Mouse (Mus musculus) hindbrain, postnatal 0 days (tissue): ENCODE measurements at regions not wholly inside any gene's neighbourhood (a gene's known extent, or its start where the extent isn't known, plus 50 kb on each side); places are given as distances from the start of the nearest gene placed in this dataset.

Experiments
- ATAC-seq: fragments of 200-750 bp; cut with Nextera tagmentation; 2 replicates; pipeline ENCODE4 v1.8.0; 2017; ENCODE audit warnings: mild to moderate bottlenecking, moderate TSS enrichment, moderate library complexity
- DNase-seq: peaks from one replicate; pipeline ENCODE4 v3.0.0-alpha.2; 2015; ENCODE audit warnings: low spot score
- H3K27ac ChIP-seq: fragments of 300-500 bp; sonication (generic); 2 replicates; pipeline ENCODE4 v1.5.1; 2014; ENCODE audit warnings: mild to moderate bottlenecking
- H3K27me3 ChIP-seq: fragments of 300-500 bp; sonication (generic); 2 replicates; pipeline ENCODE4 v1.6.1; 2014; ENCODE audit warnings: low read length, mixed read lengths; ENCODE audit not compliant: insufficient read depth
- H3K36me3 ChIP-seq: fragments of 300-500 bp; sonication (generic); 2 replicates; pipeline ENCODE4 v1.6.1; 2014; ENCODE audit warnings: low read length, mixed read lengths; ENCODE audit not compliant: insufficient read depth
- H3K4me1 ChIP-seq: fragments of 300-500 bp; sonication (generic); 2 replicates; pipeline ENCODE4 v1.6.1; 2014; ENCODE audit warnings: antibody characterized with exemption, low read length, mixed read lengths; ENCODE audit not compliant: insufficient read depth
- H3K4me2 ChIP-seq: fragments of 300-500 bp; sonication (generic); 2 replicates; pipeline ENCODE4 v1.6.1; 2014; ENCODE audit warnings: low read depth, mild to moderate bottlenecking, low read length, moderate library complexity, mixed read lengths
- H3K4me3 ChIP-seq: fragments of 300-500 bp; sonication (generic); 2 replicates; pipeline ENCODE4 v1.5.1; 2014; ENCODE audit warnings: low read length
- H3K9ac ChIP-seq: fragments of 300-500 bp; sonication (generic); replicated peaks from 2 replicates; pipeline ENCODE4 v1.6.1; 2014; ENCODE audit warnings: mild to moderate bottlenecking, low read length, moderate library complexity, mixed read lengths
- H3K9me3 ChIP-seq: fragments of 300-500 bp; sonication (generic); 2 replicates; pipeline ENCODE4 v1.6.1; 2016; ENCODE audit warnings: low read length, mixed read lengths
- CTCF ChIP-seq: IDR thresholded peaks from 2 replicates; pipeline ENCODE4 v1.5.1; 2016; ENCODE audit warnings: antibody characterized with exemption, control low read depth, low read depth
- WGBS: fragments of 180-500 bp; shearing (Covaris S2); extraction: QIAGEN DNeasy Blood & Tissue Kit; methylation state at CpG from one replicate; pipeline ENCODE4 v1.1.7; 2014; 5-methylcytosine and 5-hydroxymethylcytosine counted together

GRCm38 (mm10) chr10:8136662-8137061, 180.6 kb upstream of the Tab2 start:
- DNase-seq, result no peak

DNA sequence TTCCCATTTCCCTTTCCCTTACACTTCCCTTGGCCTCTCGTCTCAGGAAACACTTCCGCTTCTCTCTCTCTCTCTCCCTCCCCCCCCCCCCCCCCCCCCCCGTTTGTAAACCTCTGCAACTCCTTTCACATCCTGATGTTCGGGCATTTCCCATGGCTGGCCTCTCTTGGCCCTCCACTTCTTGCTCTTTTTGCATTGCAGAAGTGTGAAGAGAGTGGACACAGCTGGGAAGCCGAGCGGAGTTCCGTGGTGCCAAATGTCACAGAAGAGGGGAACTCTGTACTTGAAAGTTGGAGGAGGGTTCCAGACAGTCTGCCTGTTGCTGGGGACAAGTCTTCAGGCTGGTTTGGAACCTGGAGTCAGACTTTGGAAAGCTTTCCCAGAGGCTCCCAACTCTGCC, 179.2 kb upstream of the Tab2 start:
- DNase-seq, result no peak
- TF ChIP-seq CTCF, result no peak
- no peak for ATAC-seq
- Histone ChIP-seq H3K9me3 (no peaks in the 10 kb centered on the region), H3K27me3 (no peaks in the 10 kb centered on the region), H3K36me3 (no peaks in the 10 kb centered on the region), H3K27ac (no peak overlapping the region), H3K4me3 (no peak overlapping the region), H3K4me1 (no peaks in the 10 kb centered on the region), H3K9ac (no peak overlapping the region), H3K4me2 (no peak overlapping the region)
- 76% methylated on average over 7 of the region's 7 CpGs for WGBS

More at GRCm38 (mm10) chr10:8136662-8137061, 180.6 kb upstream of the Tab2 start:
- no peak overlapping the region for H3K27ac ChIP-seq
- H3K4me2 ChIP-seq, result no peak overlapping the region
- no peaks in the 10 kb centered on the region for H3K27me3 ChIP-seq
- no peaks in the 10 kb centered on the region for H3K36me3 ChIP-seq
- H3K9me3 ChIP-seq, result no peaks in the 10 kb centered on the region
- 82% methylated on average over 3 of the region's 3 CpGs for WGBS
- H3K9ac ChIP-seq, result no peak overlapping the region
- no peak for ATAC-seq
- H3K4me3 ChIP-seq, result no peak overlapping the region
- TF ChIP-seq CTCF, result no peak
- no peaks in the 10 kb centered on the region for H3K4me1 ChIP-seq

- Histone ChIP-seq H3K4me1 (no peaks in the 10 kb centered on the region), H3K27me3 (no peaks in the 10 kb centered on the region), H3K27ac (no peak overlapping the region), H3K9ac (no peak overlapping the region), H3K36me3 (no peaks in the 10 kb centered on the region), H3K4me2 (no peak overlapping the region), H3K4me3 (no peak overlapping the region), H3K9me3 (no peaks in the 10 kb centered on the region)
- DNase-seq (no peak), ATAC-seq (no peak)
- TF ChIP-seq CTCF, result no peak
- 100% methylated on average over 1 of the region's 1 CpGs for WGBS
Observed at GRCm38 (mm10) chr10:8134398-8134797, 178.4 kb upstream of the Tab2 start.

- Histone ChIP-seq H3K27ac (no peak overlapping the region), H3K36me3 (no peaks in the 10 kb centered on the region), H3K4me2 (peak overlapping the region; percentile 33), H3K27me3 (no peaks in the 10 kb centered on the region), H3K4me1 (no peaks in the 10 kb centered on the region), H3K4me3 (no peak overlapping the region), H3K9ac (no peak overlapping the region), H3K9me3 (no peaks in the 10 kb centered on the region)
- TF ChIP-seq CTCF, result no peak
- 16% methylated on average over 13 of the region's 13 CpGs for WGBS
- peak; percentile 39 for DNase-seq
- ATAC-seq, result peak; percentile 72; the same call in 1 of the 2 replicates
Observed at GRCm38 (mm10) chr10:8133451-8133952, 177.5 kb upstream of the Tab2 start.

GRCm38 (mm10) chr10:8132795-8133194, 176.8 kb upstream of the Tab2 start:
- WGBS, result 59% methylated on average over 2 of the region's 2 CpGs
- Histone ChIP-seq H3K27ac (no peak overlapping the region; the same call in 1 of the 2 replicates), H3K9me3 (no peaks in the 10 kb centered on the region), H3K27me3 (no peaks in the 10 kb centered on the region), H3K4me1 (no peaks in the 10 kb centered on the region), H3K4me3 (no peak overlapping the region), H3K4me2 (no peak overlapping the region), H3K36me3 (no peaks in the 10 kb centered on the region), H3K9ac (no peak overlapping the region)
- DNase-seq, result no peak
- peak; percentile 32; the same call in 1 of the 2 replicates for ATAC-seq
- TF ChIP-seq CTCF, result no peak

DNA sequence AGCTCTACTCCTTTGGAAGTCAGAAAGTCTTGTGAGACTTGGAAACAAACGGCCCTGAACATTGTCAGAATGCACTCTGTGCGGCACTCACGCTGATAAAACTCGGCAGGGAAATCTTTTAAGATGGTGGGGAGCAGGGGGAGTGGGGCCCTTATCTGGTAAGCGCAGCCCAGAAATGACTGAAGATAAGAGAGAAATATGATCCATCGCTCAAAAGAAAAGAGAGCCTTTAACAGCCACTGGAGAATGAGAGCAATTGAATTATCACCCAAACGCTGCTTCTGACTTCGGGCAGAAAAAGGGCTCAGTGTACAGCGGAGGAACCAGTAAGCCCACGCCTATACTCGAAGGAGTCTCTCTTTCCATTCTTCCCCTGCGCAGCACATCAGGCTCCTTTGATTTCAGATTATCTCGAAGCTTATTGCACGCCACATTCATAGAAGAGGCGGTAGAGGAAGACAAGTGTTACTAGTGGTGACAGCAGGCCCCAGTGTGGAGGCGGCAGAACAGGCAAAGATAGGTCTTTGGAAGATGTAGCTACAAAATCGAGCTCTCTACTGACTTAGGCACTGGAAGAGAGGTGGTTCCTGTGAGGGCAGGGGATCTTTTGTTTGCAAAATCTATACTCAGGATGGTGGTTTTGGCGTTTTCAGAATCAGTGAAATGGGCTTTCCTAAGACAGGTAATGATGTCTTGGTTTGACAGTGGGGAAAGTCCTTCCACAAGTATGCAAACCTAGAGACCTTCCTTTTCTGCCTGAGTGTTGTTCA, 174.6 kb upstream of the Tab2 start:
- ATAC-seq, result no peak
- Histone ChIP-seq H3K27ac (no peak overlapping the region), H3K9me3 (no peaks in the 10 kb centered on the region), H3K36me3 (no peaks in the 10 kb centered on the region), H3K9ac (no peak overlapping the region), H3K4me1 (no peaks in the 10 kb centered on the region), H3K4me2 (no peak overlapping the region), H3K4me3 (no peak overlapping the region), H3K27me3 (no peaks in the 10 kb centered on the region)
- TF ChIP-seq CTCF, result no peak
- DNase-seq, result no peak
- 67% methylated on average over 18 of the region's 18 CpGs for WGBS

DNA sequence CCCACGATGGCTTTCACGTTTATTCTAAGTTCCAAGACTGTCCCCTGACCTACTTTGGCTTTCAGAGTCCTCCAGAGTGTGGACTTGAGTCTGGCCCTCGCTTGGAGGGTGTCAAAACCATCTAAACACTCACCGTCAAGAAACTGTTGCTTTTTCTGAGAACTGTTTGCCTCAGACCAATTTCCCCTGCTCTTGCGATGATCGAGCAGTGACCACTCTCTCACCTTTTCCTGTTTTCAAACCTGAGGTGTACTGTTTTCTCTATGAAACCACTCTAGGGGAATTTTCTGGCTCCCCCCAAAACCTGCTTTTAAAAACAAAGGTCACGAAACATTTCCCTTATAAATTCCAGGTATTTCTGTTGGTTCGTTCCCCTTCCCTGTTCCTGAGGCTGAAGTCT, 174.0 kb upstream of the Tab2 start:
- TF ChIP-seq CTCF, result no peak
- Histone ChIP-seq H3K4me3 (no peak overlapping the region), H3K9me3 (no peaks in the 10 kb centered on the region), H3K27me3 (no peaks in the 10 kb centered on the region), H3K9ac (no peak overlapping the region), H3K36me3 (no peaks in the 10 kb centered on the region), H3K4me1 (no peaks in the 10 kb centered on the region), H3K4me2 (no peak overlapping the region), H3K27ac (no peak overlapping the region)
- WGBS, result 77% methylated on average over 8 of the region's 8 CpGs
- DNase-seq (no peak), ATAC-seq (no peak)
